Mouse (Mus musculus): ENCODE measurements at regions not wholly inside any gene's neighbourhood (a gene's known extent, or its start where the extent isn't known, plus 50 kb on each side); places are given as distances from the start of the nearest gene placed in this dataset.

- TF ChIP-seq CTCF (IDR thresholded peaks at IDR 0.05; ENCODE audit: borderline replicate concordance, insufficient read depth, low read length) (no peak), POLR2A (IDR thresholded peaks at IDR 0.05; ENCODE audit: low read depth, low read length) (no peak)
Measured at GRCm38 (mm10) chr7:37387871-37388270, 385.6 kb downstream of the Zfp536 start.

All from embryonic fibroblast, embryonic 13.5 days (primary cell).